Mouse (Mus musculus) kidney, adult 9 months (tissue): ENCODE data around the gene Gm17482.

Experiments used
- DNase-seq: peaks from one replicate; pipeline ENCODE4 v3.0.0; 2022

Gm17482 gene

DNA sequence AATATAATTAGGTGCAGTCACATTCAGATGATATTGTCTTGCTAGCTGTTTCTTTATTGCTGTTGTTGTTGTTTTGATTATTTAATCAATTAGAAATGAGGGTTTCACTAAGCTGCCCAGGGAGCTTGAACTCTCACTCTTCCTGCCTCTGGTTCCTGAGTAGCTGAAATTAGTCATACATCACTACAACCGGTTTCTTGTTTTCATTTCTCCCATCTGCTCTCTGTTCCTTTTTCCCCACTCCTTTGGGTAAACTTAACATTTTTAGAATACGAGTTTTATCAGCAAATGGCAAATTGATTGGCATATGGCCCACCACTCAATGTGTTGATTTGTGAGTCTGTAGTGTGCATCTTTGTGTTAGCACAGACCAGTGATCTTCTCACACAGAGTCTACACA, 80.0 kb downstream of the Gm17482 start:
- DNase-seq: no peak
